Mouse (Mus musculus): ENCODE measurements around the gene Plcb3.

The Plcb3 gene

GRCm38 (mm10) chr19:6975537-6976521, at the start of gene Plcb3:
TSS of gene Plcb3 (minus strand) at chr19:6976470.
- peak; percentile 41 to 56 for DNase-seq (ENCODE audit: low spot score in 2 of 2)

DNA sequence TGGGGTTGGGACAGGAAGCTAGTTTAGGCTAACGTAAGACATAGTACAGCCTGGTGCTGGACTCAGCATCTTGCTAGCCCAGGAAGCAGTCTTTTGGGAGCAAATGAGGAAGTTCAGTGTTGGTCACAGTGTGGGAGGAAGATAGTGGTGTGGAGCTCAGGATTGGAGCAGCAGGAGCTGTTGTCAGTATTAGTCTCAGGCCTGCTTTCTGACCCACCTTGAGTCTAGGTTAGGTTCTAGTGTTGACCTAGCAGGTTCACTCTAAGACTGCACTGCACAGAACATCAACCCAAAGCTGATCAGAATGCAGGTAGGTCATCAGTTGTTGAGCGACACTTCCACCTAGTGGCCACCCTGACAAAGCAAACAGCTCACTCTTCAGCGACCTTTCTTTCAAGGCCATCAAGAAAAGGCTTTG, 44.0 kb upstream of the Plcb3 start:
- DNase-seq (ENCODE audit: low spot score in 2 of 2) = peak; percentile 67 to 74

- DNase-seq (ENCODE audit: low spot score in 2 of 2) = peak; percentile 81 to 87
These were observed 42.9 kb upstream of the Plcb3 start, which contains the start of gene Fermt3 for GRCm38 (mm10) chr19:7019191-7019590. TSS of gene Fermt3 (minus strand) at chr19:7019469.

DNA sequence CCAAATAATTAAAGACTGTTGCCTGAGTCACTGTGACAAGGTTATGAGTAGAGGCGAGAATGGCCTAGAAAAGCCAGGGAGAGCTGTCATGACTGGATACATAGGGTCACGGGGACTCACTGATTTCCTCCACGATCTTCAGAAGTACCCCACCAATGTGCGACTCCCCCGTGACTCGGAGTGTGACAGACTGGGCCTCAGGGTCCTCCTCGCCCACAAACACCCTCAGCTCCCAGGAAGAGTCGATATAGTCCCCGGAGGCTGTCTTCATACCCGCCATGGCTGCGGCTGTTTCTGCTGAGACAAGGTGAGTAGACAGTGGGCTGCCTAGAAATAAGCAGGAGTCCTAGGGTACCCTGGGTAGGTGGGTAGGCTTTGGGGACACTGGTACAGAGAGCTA, 42.3 kb upstream of the Plcb3 start:
- DNase-seq (ENCODE audit: low spot score in 2 of 2) = peak; percentile 24 to 30

- peak; percentile 61 to 63 for DNase-seq (ENCODE audit: low spot score in 2 of 2)
These were observed 41.5 kb upstream of the Plcb3 start for GRCm38 (mm10) chr19:7017541-7018457.

GRCm38 (mm10) chr19:7014481-7015135, 38.3 kb upstream of the Plcb3 start:
- DNase-seq (ENCODE audit: low spot score in 2 of 2) = no peak

GRCm38 (mm10) chr19:7013984-7014383, 37.7 kb upstream of the Plcb3 start:
- no peak for DNase-seq (ENCODE audit: low spot score in 2 of 2)

DNA sequence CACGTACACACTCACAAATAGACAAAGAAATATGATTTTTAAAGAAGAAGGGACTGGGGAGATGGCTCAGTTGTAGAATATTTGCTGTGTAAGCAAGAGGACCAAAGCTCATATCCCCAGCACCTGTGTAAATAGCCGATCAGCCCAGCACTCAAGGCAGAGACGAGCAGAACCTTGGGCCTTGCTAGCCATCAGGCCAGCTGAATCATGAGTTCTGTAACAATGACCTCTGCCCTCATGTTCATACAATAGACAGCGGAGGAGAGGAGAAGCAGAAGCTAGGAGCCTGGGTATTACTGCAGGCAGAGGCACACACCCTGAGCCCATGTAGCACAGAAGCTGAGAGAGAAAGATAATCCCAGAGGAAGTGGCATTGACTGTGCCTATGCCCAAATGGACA, 36.2 kb upstream of the Plcb3 start:
- no peak for DNase-seq (ENCODE audit: low spot score in 2 of 2)

DNA sequence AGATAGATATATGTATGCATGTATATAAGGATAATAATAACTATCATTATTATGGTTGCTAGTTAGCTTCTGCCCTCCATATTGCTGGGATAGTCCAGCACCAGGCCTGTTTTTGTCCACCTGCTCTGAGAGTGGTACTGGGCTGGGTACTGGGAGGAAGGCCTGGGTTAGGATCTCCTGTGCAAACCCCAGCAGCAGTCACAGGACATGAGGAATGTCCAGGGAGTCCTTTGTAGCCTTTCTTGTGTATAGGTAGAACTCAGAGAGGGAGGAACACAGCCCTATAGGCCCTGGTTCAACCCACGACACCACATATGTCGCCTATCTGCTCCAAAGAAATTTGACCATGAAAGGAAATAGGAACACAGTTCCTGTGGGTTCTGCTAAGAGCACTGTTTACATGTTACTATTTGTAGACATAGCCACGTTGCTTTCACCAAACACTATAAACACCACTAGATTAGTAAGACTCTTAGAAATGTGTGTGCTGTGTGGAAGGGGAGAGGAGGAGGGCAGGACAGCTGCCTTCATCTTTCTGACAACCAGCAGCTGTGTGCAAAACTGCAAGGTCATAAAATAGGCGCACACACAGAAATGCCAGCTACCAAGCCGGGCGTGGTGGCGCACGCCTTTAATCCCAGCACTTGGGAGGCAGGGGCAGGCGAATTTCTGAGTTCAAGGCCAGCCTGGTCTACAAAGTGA, 30.8 kb upstream of the Plcb3 start:
- no peak for DNase-seq (ENCODE audit: low spot score in 2 of 2)

- no peak for DNase-seq (ENCODE audit: low spot score in 2 of 2)
These were observed 23.2 kb upstream of the Plcb3 start for GRCm38 (mm10) chr19:6999360-7000063.

DNA sequence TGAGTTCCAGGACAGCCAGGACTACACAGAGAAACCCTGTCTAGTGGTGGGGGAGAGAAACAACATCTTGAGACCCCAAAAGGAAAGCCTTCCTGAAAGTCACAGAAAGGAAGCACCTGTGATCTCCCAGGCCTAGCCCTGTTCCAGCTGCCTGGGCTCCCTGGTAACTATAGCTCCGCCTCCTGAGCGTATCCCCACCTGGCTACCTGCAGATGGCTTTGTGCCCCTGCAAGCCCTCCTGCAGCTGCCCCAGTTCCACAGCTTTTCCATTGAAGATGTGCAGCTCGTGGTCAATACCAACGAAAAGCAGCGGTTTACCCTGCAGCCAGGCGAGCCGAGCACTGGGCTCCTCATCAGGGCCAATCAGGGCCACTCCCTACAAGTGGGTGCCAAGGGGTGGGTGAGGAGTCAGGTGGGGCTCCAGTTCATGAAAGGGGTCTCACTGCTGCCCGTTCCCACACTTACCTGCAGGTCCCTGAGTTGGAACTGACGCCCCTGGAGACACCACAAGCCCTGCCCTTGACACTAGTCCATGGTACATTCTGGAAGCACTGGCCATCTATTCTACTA, 21.5 kb upstream of the Plcb3 start:
- no peak for DNase-seq (ENCODE audit: low spot score in 2 of 2)

- peak; percentile 51 to 53 for DNase-seq (ENCODE audit: low spot score in 2 of 2)
These were observed 19.7 kb upstream of the Plcb3 start, which contains the start of the genes Nudt22 and Trpt1 for GRCm38 (mm10) chr19:6996006-6996405. TSS of gene Nudt22 (minus strand) at chr19:6996117. TSS of gene Trpt1 (plus strand) at chr19:6996131.

DNA sequence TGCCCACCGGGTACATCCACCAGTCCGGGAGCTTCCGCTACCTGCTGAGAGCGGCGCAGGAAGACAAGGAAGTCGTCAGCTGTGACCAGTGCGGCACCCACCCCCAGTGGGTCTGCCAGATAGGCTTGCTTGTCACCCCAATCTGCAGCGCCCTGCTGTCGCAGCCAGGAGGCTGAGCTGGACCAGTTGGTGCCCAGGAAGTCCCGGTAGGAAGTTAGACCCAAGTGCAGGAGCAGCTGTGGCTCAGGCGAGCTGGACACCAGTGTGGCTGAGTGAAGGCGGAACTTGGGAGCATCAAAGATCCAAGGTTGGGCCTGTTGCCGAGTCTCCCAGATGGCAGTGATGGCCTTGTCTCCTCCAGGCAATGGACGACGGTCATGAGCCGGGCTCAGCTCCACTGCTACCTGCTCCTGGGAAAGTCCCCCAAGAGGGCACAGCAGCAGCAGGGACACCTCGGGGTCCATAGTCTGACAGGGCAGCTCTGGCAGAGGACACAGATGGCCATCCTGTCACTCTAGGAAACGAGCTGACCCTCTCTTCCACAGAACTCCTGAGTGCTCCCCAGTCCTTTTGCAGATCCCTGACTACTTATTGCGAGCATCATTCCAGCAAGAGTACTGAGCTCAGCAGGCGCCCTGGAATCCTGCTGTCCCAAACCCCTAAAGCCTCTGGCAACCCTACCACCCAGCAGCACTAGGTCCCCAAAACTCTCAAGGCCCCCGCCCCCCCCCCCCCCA, 19.2 kb upstream of the Plcb3 start:
- DNase-seq (ENCODE audit: low spot score in 2 of 2) = no peak

DNA sequence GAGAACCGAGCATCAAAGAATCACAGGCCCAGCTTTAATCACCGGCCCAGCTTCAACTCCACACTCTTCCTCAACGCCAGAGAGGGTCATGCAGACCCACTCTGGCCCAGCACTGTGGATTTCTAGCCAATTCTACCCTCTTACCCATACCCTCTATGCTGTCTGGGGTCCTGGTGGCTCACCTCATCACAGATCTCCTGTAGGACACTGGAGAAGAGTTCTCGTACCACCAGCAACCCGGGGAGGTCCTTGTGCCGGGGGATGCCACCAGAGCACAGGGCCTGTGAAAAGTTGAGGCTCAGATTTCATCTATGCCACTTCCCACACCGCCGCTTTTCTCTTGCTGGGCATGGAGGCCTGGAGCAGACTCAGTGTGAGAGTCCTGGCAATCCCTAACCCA, 18.2 kb upstream of the Plcb3 start:
- DNase-seq (ENCODE audit: low spot score in 2 of 2) = no peak

DNA sequence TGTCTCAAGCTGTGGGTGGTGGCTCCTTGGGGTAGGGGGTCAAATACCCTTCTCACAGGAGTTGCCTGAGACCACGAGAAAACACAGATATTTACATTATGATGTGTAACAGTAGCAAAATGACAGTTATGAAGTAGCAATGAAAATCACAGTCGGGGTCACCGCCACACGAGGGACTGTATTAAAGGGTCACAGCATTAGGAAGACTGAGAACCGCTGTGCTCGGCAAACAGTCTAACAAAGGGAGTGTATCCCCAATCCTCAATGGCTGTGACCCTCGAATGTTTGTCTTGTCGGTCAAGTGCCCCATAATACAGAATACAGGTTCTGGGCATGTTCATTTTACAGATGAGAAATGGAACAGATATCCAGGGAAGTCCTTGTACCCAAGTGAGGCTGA, 17.7 kb upstream of the Plcb3 start:
- DNase-seq (ENCODE audit: low spot score in 2 of 2) = no peak

- DNase-seq (ENCODE audit: low spot score in 2 of 2) = no peak
These were observed 16.9 kb upstream of the Plcb3 start for GRCm38 (mm10) chr19:6993011-6993770.

GRCm38 (mm10) chr19:6992011-6992858, 16.0 kb upstream of the Plcb3 start, which contains the start of gene Dnajc4:
TSS of gene Dnajc4 (minus strand) at chr19:6992572.
- peak; percentile 96 to 97 for DNase-seq (ENCODE audit: low spot score in 2 of 2)
